Mouse (Mus musculus) cerebellum, postnatal 10 days (tissue): ENCODE data around the gene Ndufs7.

Experiments used
- DNase-seq, 2 experiments: peaks; one replicate each; pipeline ENCODE4 v3.0.0; 2021; ENCODE audit warnings: mixed read lengths in 2 of 2

The Ndufs7 gene

DNA sequence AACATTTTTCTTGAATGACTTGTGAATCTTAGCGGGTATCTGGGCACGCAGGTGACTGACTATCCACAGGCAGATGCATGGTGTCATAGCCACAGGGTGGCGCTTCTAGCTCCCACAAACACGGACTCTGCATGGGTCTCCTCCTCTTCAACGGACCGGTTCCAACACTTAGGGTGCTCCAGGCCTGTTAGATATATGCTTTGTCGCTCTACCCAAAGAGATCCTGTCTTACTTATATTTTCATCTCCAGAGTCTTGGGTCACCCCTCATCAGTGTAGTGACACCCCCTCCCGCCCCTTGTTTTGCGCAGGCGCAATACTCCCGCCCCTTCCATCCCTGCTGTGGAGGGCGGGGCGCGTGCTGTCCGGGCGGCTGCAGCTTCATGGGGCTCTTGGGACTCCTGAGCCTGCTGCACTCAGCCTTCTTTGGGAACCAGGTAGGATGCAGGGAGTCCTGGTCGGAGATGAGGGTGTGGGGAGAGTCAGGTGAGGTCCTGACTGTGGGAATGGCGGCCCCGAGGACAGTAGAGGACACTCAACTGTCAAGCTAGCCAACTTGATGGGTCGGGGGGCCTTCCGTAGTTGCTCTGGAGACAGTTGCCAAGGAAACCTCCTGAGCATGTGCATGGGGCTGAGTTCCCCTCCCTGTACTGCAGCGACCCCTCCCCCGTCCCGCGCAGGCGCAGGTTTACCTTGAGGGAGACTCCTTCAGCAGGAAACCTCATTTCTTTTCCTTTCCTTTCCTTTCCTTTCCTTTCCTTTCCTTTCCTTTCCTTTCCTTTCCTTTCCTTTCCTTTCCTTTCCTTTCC, 46.9 kb downstream of the Ndufs7 start, which contains the start of gene Apc2:
Gene Apc2 (plus strand): TSS at position 360 of the 808 bp plus-strand sequence.
- peak; percentile 85 to 87 for DNase-seq

DNA sequence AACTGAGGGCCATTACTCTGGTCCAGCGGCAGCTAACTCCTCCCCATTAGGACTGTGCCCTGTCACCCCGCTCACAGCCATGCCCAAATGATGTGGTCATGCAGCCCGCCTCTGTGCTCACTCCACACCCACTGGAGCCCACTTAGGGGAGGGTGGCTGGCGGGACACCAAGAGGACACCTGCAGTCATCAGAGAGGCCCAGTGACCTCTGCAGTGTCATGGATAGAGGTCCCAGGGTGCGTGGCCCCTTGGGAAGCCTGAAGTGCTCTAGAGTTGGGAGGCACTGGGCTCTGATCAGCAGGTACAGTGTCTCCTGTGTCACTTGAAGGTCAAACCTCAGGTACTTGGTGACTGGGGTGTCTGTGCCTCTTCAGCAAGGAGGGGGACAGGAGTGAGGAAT, 47.9 kb downstream of the Ndufs7 start:
- DNase-seq = peak; percentile 27 to 54

DNA sequence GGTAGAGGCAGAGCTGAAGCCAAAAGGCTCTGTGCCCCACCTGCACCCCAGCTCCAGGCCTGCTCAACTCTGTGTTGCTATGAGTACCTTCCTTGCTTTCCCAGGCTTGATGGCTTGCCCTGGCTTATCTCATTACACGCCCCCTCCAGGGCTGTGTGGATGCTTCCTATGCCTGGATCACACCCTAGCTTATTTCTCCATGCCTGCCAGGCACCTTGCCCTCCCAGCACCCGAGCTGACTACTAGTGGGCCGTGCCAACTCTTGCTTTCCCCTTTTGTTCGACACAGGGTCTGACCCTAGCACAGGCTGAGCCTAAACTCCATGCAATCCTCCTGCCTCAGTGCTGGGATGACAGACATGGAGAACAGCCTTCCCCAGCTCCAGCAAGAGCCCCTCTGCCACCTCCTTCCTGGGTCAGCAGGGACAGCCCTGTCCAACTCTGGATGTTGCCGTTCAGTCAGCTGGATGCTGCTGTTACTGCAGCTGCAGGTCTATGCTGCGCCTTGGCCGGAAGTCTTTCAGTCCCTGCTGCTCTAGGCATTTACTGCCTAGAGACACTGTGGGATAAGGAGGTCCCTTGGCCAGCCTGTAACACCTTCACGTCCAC, 48.7 kb downstream of the Ndufs7 start:
- DNase-seq = peak in 1 of 2 experiments; percentile 55

DNA sequence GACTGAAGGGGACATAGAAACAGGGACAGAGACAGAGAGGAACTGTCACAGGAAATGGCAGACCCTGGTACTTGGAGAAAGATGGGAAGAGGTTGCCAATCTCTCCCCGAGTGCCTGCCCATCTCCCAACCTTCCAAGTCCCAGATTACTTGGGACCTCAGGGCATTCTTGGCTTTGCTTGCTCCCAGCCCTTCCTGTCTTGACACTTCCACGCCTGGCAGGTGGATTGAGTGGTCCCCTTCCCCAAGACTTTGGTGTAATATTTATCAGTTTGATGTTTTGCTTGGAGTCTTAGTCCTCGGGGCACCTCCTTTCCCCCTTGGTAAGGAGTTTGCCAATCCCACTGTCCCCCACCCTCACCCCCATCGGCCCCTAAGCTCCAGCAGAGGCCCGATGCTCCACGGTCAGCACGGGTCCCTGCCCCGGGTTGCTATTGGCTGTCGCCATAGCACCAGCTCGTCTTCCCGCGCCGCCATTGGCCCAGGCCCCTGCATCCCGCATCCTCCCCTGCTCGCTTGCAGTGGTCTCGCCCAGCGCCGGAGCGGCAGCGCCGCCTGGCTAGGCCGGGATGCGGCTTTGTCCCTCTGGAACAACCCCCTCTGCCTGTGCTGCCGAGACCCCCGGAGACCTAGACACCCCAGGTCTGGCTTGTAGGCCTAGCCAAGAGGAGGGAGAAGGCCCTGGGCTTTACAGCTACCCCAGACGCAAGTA, 49.8 kb downstream of the Ndufs7 start:
- peak; percentile 97 to 98 for DNase-seq

DNA sequence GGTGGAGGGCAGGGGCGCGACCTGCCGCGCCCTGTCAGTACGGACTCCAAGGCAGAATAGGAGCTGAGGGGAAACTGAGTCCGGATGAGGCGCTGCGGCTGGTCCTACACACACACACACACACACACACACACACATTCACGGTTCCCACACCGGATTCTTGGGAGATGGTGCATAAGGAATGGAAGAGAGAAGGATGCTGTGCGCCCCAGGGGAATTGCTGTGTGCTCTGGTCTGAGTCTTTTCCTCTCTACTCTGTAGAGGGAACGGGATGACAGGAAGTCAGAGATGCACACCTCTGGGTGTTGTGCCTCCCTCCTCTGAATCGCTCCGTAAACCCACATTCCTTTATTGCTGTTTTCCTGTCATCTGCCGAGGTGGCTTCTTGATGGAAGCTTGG, 50.4 kb downstream of the Ndufs7 start:
- peak; percentile 68 to 75 for DNase-seq

DNA sequence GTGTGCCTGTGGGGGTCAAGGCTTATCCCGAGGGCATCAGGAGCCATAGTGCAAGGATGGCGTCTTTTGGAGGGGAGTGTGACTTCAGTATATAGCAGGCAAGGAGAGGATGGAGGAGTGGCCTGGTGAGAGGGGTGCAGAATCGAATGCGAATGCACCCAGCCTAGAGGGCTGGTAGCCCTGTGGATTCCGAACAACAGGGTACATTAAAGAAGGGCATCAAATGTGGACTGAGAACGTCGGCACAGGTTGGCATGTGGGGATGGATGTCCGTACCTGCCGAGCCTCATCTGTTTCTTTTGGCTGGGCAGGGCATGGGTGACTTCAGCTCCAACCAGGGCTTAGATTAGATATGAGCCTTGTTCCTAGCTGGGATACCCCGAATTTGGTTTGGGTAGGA, 50.9 kb downstream of the Ndufs7 start:
- peak; percentile 49 to 60 for DNase-seq

DNA sequence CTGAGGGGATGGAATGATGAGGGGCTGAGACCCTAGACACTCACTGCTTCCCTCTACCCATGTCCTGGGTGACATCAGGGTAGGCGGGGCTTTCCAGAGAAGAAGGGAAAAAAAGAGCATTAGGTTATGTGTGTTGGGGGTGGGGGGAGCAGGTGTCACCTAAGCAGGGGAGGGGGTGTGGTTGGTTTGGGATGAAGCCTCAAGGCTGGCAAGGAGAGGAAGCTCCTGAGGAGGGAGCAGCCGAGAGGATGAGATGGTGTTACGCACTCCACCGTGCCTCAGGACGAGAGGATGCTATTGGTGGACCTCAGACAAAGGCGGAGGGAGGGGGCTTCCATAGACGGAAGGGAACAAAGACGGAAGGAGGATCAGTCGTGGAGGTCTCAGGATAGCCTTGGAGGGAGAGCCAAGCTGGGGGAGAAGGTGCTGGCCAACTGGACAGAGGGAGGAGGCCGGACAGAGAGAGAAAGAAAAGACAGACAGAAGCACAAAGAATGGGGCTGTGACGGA, 51.8 kb downstream of the Ndufs7 start:
- DNase-seq = peak; percentile 90 to 94

DNA sequence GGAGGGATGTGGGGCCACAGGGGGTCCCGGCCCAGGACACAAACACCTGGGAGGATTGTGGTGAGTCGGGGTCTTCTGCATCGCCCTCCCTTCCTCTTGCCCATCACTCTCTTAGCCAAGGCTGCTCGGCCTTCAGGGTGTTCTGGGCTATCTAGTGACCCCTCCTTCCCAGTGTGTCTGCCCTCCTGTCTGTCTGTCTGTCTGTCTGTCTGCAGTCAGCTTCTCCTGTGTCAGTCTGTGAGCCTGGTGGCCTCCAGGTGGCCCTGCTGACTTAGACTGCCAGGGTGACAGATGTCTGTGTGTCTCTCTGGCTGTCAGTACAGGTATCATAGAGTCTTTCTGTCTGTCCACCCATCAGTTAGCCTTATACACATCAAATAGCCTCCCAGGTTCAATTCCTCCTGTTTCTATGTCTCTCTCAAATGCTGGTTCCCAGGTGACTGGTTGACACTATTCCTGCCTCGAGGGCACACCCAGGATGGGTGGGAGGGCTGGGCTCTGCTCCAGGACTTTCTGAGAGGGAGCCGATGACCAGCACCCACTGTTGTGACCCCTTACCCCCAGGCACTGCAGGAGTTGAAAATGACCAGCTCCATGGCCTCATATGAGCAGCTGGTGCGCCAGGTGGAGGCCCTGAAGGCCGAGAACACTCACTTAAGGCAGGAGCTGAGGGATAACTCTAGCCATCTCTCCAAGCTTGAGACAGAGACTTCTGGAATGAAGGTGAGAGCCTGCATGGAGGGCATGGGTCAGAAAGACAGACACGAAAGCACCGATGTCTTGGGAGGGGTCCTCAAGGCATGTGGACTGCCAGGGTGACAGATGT, 52.5 kb downstream of the Ndufs7 start:
- DNase-seq = peak; percentile 54 to 65

DNA sequence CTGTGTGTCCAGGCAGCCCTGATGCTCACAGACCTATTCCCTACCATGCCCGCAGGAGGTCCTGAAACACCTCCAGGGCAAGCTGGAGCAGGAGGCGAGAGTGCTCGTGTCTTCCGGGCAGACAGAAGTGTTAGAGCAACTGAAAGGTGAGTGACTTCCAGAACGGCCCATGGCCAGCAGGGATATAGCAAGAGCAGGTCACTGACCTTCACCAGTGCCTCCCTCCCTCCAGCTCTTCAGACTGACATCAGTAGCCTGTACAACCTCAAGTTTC, 53.1 kb downstream of the Ndufs7 start:
- DNase-seq = peak; percentile 59 to 65

DNA sequence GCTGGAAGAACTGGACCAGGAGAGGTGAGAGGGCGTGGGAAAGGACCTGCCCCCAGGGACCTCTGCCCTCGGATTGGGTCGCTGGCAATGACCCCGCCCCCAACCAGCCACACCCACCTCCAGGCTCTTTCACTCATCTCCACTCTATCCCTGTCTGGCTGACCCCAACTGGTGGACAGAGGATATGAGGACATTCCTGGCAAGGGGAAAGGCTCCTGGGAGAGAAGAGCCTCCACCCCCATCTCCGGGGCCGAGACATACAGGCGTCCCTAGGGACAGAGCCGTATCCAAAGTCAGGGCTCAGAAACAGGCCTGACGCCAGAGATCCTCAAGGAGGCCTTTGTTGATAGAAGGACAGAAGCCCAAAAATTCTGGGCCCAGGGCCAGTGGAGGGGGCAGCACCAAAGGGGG, 53.6 kb downstream of the Ndufs7 start:
- peak; percentile 79 to 87 for DNase-seq

DNA sequence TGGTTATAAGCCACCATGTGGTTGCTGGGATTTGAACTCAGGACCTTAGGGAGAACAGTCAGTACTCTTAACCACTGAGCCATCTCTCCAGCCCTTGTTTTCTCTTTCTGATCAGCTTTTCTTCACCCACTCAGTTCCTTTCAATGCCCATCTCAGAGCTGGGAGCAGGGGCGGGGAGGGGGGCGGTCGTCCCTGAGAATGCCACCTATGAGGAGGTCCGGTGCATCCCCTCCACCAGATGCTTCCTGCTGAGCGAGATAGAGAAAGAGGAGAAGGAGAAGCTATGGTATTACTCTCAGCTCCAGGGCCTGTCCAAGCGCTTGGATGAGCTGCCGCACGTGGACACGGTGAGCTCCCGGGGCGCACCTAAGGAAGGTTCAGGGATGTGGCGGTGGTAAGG, 55.5 kb downstream of the Ndufs7 start:
- DNase-seq = no peak

DNA sequence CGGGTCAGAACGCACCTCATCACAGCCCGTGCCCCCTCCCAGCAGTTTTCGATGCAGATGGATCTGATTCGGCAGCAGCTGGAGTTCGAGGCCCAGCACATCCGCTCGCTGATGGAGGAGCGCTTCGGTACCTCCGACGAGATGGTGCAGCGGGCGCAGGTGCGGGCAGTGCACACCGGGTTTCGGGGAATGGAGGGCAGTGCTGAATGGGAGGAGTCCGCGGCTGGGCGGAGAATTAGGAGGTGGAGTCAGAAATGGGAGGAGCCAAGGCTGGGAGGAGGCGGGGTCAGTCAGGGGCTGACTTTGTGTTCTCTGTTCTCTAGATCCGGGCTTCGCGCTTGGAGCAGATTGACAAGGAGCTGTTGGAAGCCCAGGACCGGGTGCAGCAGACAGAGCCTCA, 55.9 kb downstream of the Ndufs7 start:
- peak in 1 of 2 experiments; percentile 48 for DNase-seq
